Mouse (Mus musculus): ENCODE measurements around the gene Smbd1. TPM values are rescaled to one million over a fixed set of nuclear protein-coding genes. Genes with fewer than 3 reads are reported as not detected.

Smbd1 gene
- not detected in 2 replicates for polyA plus RNA-seq (2016; fragmentation: Nextera tagmentation; extraction: Ambion mirVana)

- WGBS = 83% methylated on average over 4 of the region's 4 CpGs
- no peak for DNase-seq (ENCODE audit: low spot score)
- Histone ChIP-seq H3K27ac (replicated peaks) (no peak within 1 kb of the TSS), H3K27me3 (ENCODE audit: low read depth, poor library complexity, severe bottlenecking) (peaks cover 9% of the 10 kb centered on the region), H3K9me3 (replicated peaks) (no peaks in the 10 kb centered on the region), H3K4me1 (peaks cover 39% of the 10 kb centered on the region), H3K4me3 (no peak within 1 kb of the TSS), H3K36me3 (no peaks in the 10 kb centered on the region)
These were observed at the start of gene Smbd1 for GRCm38 (mm10) chr16:32810321-32810720. TSS of gene Smbd1 (minus strand) at chr16:32810477.

GRCm38 (mm10) chr16:32858771-32859636 is 48.7 kb upstream of the Smbd1 start:
- no peaks in the 10 kb centered on the region for H3K9me3 ChIP-seq (replicated peaks)
- H3K4me1 ChIP-seq = no peaks in the 10 kb centered on the region
- no peak for DNase-seq (ENCODE audit: low spot score)
- 77% methylated on average over 12 of the region's 12 CpGs for WGBS
- H3K36me3 ChIP-seq = peaks cover 34% of the 10 kb centered on the region
- no peak overlapping the region for H3K4me3 ChIP-seq
- no peak overlapping the region; the same call in 1 of the 2 replicates for H3K27ac ChIP-seq (replicated peaks)
- H3K27me3 ChIP-seq (ENCODE audit: low read depth, poor library complexity, severe bottlenecking) = no peaks in the 10 kb centered on the region

- DNase-seq (ENCODE audit: low spot score) = no peak
- Histone ChIP-seq H3K36me3 (peaks cover 35% of the 10 kb centered on the region), H3K4me1 (no peaks in the 10 kb centered on the region), H3K27me3 (ENCODE audit: low read depth, poor library complexity, severe bottlenecking) (no peaks in the 10 kb centered on the region), H3K4me3 (no peak overlapping the region), H3K27ac (replicated peaks) (no peak overlapping the region), H3K9me3 (replicated peaks) (no peaks in the 10 kb centered on the region)
- 85% methylated on average over 4 of the region's 4 CpGs for WGBS
These were observed 48.1 kb upstream of the Smbd1 start for GRCm38 (mm10) chr16:32858356-32858755.

DNA sequence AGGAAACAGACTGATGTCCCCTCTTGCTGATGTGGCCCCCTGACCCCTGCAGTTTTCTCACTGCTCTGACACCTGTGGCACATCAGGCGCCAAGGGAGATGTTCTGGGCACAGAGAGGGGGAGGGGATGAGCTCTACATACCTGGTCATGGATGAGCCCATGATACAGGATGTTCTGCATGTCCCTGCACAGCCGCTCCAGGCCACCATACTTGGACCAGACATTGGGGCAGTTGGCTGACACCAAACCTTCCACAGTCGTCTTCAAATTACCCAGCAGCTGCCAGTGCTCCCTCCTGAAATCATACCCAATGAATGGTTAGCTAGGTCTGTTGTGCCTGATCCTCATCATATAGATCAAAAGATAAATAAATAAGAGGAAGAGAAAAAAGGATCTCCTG is 46.5 kb upstream of the Smbd1 start:
- no peak overlapping the region for H3K4me3 ChIP-seq
- no peaks in the 10 kb centered on the region for H3K4me1 ChIP-seq
- no peak for DNase-seq (ENCODE audit: low spot score)
- H3K9me3 ChIP-seq (replicated peaks) = no peaks in the 10 kb centered on the region
- no peak overlapping the region for H3K27ac ChIP-seq (replicated peaks)
- H3K36me3 ChIP-seq = peaks cover 35% of the 10 kb centered on the region
- WGBS = 94% methylated on average over 3 of the region's 3 CpGs
- H3K27me3 ChIP-seq (ENCODE audit: low read depth, poor library complexity, severe bottlenecking) = no peaks in the 10 kb centered on the region

DNA sequence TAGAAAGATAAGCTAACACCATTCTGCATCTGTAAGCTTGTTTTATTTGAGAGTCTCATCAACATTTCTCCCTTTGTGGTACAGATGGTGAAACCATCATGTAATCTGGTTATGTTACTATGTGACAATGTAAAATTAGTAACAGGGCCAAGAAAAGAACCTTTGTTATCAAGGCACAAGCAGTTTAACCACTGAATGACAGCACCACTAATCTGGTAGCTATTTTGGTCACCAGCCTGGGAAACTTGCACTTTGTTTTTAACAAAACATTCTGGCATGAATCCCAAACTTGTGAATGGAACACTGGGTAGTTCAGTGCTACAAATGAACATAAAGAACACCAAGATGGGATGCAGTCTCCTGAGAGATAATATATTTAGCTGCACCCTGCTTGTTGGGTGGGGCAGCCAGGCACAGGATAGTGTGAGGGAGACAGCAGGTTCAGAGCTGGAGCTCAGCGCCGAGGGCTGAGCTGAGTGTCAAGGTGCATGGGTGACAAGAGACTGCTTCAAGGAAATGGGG is 43.8 kb upstream of the Smbd1 start:
- Histone ChIP-seq H3K4me1 (no peaks in the 10 kb centered on the region), H3K9me3 (replicated peaks) (no peaks in the 10 kb centered on the region), H3K4me3 (no peak overlapping the region), H3K36me3 (peaks cover 34% of the 10 kb centered on the region), H3K27me3 (ENCODE audit: low read depth, poor library complexity, severe bottlenecking) (no peaks in the 10 kb centered on the region), H3K27ac (replicated peaks) (no peak overlapping the region)
- DNase-seq (ENCODE audit: low spot score) = no peak
- 91% methylated on average over 2 of the region's 2 CpGs for WGBS

- DNase-seq (ENCODE audit: low spot score) = no peak
- Histone ChIP-seq H3K36me3 (peaks cover 40% of the 10 kb centered on the region), H3K27me3 (ENCODE audit: low read depth, poor library complexity, severe bottlenecking) (no peaks in the 10 kb centered on the region), H3K4me1 (no peaks in the 10 kb centered on the region), H3K4me3 (no peak overlapping the region), H3K9me3 (replicated peaks) (no peaks in the 10 kb centered on the region), H3K27ac (replicated peaks) (no peak overlapping the region)
- 87% methylated on average over 13 of the region's 13 CpGs for WGBS
These were observed 43.3 kb upstream of the Smbd1 start for GRCm38 (mm10) chr16:32853492-32854049.

DNA sequence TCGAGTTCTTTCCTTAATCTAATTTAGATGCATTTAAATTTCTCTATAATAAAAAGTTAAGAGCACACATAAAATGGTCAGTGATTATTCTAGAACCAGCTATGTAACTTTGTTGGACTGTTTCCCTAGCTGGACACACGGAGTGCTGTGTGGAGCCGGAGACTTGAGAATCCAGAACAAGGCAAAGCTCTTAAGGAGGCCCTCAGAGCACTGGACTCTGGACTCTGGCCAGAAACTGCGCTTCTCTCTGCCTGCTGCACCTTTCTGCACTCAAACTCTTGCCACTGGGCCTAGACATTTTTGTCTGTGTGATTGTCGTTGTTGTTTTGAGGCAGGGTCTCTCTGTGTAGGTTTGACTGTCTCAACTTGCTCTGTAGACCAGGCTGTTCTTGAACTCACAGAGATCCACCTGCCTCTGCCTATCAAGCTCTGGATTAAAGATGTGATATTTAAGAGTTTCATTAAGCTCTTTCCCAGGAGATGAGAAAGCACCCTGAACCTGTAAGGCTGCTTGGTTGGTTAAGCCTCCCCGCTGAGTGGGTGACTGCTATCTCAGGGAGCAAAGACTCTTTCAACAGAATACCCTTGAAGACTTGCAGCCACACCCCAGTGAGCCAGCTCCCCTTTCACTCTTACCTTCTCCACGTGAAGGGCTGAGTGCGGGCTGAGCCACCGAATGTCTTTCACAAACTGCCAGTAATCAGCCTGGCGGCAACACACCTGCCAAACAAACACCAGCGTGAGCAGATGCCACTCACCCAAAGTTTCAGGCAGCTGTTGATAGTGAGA is 39.0 kb upstream of the Smbd1 start:
- no peaks in the 10 kb centered on the region for H3K27me3 ChIP-seq (ENCODE audit: low read depth, poor library complexity, severe bottlenecking)
- H3K9me3 ChIP-seq (replicated peaks) = no peaks in the 10 kb centered on the region
- H3K4me1 ChIP-seq = no peaks in the 10 kb centered on the region
- H3K27ac ChIP-seq (replicated peaks) = no peak overlapping the region
- WGBS = 97% methylated on average over 11 of the region's 11 CpGs
- no peak overlapping the region for H3K4me3 ChIP-seq
- H3K36me3 ChIP-seq = peaks cover 66% of the 10 kb centered on the region
- DNase-seq (ENCODE audit: low spot score) = no peak

DNA sequence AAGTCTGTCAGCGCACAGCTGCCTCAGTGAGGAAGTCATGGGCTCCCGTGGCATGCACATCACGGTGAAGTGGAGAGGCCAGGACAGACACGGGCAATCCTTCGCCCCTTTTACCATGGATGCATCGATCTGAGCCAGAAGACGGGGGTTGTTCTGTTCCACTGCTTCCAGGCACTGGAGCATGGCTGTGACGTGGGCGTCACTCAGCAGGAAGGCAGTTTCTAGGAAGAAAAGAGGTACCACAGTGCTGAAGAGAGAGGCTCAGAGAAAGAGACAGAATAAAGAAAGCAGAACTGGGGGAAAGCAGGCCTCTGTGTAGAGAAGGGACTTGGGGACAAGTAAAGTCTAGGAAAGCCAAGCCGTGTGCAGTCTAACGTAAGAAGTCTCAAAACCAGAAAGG is 36.8 kb upstream of the Smbd1 start:
- H3K9me3 ChIP-seq (replicated peaks) = no peaks in the 10 kb centered on the region
- no peak for DNase-seq (ENCODE audit: low spot score)
- H3K4me1 ChIP-seq = 0 out of 2 replicates have a peak, but pooled peaks cover 3% of the 10 kb centered on the region
- H3K4me3 ChIP-seq = no peak overlapping the region
- no peaks in the 10 kb centered on the region for H3K27me3 ChIP-seq (ENCODE audit: low read depth, poor library complexity, severe bottlenecking)
- peaks cover 80% of the 10 kb centered on the region for H3K36me3 ChIP-seq
- H3K27ac ChIP-seq (replicated peaks) = no peak overlapping the region
- 87% methylated on average over 11 of the region's 11 CpGs for WGBS

DNA sequence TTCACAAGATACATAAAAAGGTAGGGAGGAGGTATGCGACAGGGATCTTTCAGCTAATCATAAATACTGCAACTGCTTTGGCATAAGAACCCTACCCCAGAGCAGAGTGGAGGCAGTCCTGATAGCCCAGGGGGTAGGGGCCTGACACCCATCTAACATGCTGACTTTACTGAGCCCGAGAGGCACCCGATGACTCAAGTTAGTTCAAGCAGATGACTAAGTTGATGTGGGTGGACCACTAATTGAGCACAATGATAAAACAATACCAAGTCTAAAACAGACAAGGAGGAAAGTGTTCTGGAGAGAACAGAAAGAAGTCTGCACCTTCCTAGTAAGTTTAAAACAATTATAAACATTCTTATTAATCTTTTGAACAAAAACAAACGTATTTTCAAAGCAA is 21.2 kb upstream of the Smbd1 start:
- Histone ChIP-seq H3K9me3 (replicated peaks) (no peaks in the 10 kb centered on the region), H3K36me3 (peaks cover 61% of the 10 kb centered on the region), H3K27me3 (ENCODE audit: low read depth, poor library complexity, severe bottlenecking) (no peaks in the 10 kb centered on the region), H3K27ac (replicated peaks) (no peak overlapping the region), H3K4me1 (no peaks in the 10 kb centered on the region), H3K4me3 (no peak overlapping the region)
- 89% methylated on average over 4 of the region's 4 CpGs for WGBS
- no peak for DNase-seq (ENCODE audit: low spot score)

GRCm38 (mm10) chr16:32829104-32829503 is 18.8 kb upstream of the Smbd1 start:
- 91% methylated on average over 11 of the region's 11 CpGs for WGBS
- H3K4me1 ChIP-seq = no peaks in the 10 kb centered on the region
- peaks cover 63% of the 10 kb centered on the region for H3K36me3 ChIP-seq
- H3K4me3 ChIP-seq = no peak overlapping the region
- DNase-seq (ENCODE audit: low spot score) = no peak
- no peaks in the 10 kb centered on the region for H3K9me3 ChIP-seq (replicated peaks)
- no peak overlapping the region for H3K27ac ChIP-seq (replicated peaks)
- no peaks in the 10 kb centered on the region for H3K27me3 ChIP-seq (ENCODE audit: low read depth, poor library complexity, severe bottlenecking)

- Histone ChIP-seq H3K4me3 (no peak overlapping the region), H3K4me1 (no peaks in the 10 kb centered on the region), H3K27ac (replicated peaks) (no peak overlapping the region), H3K36me3 (peaks cover 80% of the 10 kb centered on the region), H3K9me3 (replicated peaks) (no peaks in the 10 kb centered on the region), H3K27me3 (ENCODE audit: low read depth, poor library complexity, severe bottlenecking) (no peaks in the 10 kb centered on the region)
- DNase-seq (ENCODE audit: low spot score) = no peak
- WGBS = 94% methylated on average over 11 of the region's 11 CpGs
These were observed 16.2 kb upstream of the Smbd1 start for GRCm38 (mm10) chr16:32826521-32826920.

GRCm38 (mm10) chr16:32825380-32825779 is 15.1 kb upstream of the Smbd1 start:
- H3K36me3 ChIP-seq = peaks cover 83% of the 10 kb centered on the region
- 86% methylated on average over 12 of the region's 12 CpGs for WGBS

More at GRCm38 (mm10) chr16:32825380-32825779, 15.1 kb upstream of the Smbd1 start:
- no peak for DNase-seq (ENCODE audit: low spot score)
- H3K27me3 ChIP-seq (ENCODE audit: low read depth, poor library complexity, severe bottlenecking) = no peaks in the 10 kb centered on the region
- H3K4me3 ChIP-seq = no peak overlapping the region
- H3K4me1 ChIP-seq = no peaks in the 10 kb centered on the region
- no peaks in the 10 kb centered on the region for H3K9me3 ChIP-seq (replicated peaks)
- H3K27ac ChIP-seq (replicated peaks) = no peak overlapping the region

All from midbrain, embryonic 10.5 days (tissue).